Mouse (Mus musculus): ENCODE results near the gene Slc36a3. TPM values are rescaled to one million over a fixed set of nuclear protein-coding genes. Genes with fewer than 3 reads are reported as not detected.

Slc36a3 gene
- polyA plus RNA-seq, 1 experiment: not detected

GRCm38 (mm10) chr11:55084629-55085028, 66.9 kb downstream of the Slc36a3 start:
- Histone ChIP-seq H3K27ac (ENCODE audit: insufficient read depth, low read depth, low read length) (no peak overlapping the region), H3K4me1 (ENCODE audit: control insufficient read depth, insufficient read depth, low read length) (no peaks in the 10 kb centered on the region), H3K4me3 (ENCODE audit: insufficient read depth, low read length) (no peak overlapping the region)
- TF ChIP-seq POLR2A (IDR thresholded peaks at IDR 0.05; ENCODE audit: borderline replicate concordance, low read depth, low read length) (no peak), CTCF (IDR thresholded peaks at IDR 0.05; ENCODE audit: low read depth, low read length) (no peak)

GRCm38 (mm10) chr11:55081206-55081605, 70.3 kb downstream of the Slc36a3 start:
- peaks cover 10% of the 10 kb centered on the region for H3K4me1 ChIP-seq (ENCODE audit: control insufficient read depth, insufficient read depth, low read length)
- H3K27ac ChIP-seq (ENCODE audit: insufficient read depth, low read depth, low read length): no peak overlapping the region
- no peak for TF ChIP-seq CTCF (IDR thresholded peaks at IDR 0.05; ENCODE audit: low read depth, low read length)
- TF ChIP-seq POLR2A (IDR thresholded peaks at IDR 0.05; ENCODE audit: borderline replicate concordance, low read depth, low read length): no peak
- no peak overlapping the region for H3K4me3 ChIP-seq (ENCODE audit: insufficient read depth, low read length)

- H3K4me1 ChIP-seq (ENCODE audit: control insufficient read depth, insufficient read depth, low read length): peaks cover 11% of the 10 kb centered on the region
Observed at GRCm38 (mm10) chr11:55079180-55079579, 72.3 kb downstream of the Slc36a3 start.

GRCm38 (mm10) chr11:55078502-55078901, 73.0 kb downstream of the Slc36a3 start:
- TF ChIP-seq CTCF (IDR thresholded peaks at IDR 0.05; ENCODE audit: low read depth, low read length): no peak
- TF ChIP-seq POLR2A (IDR thresholded peaks at IDR 0.05; ENCODE audit: borderline replicate concordance, low read depth, low read length): no peak
- H3K4me1 ChIP-seq (ENCODE audit: control insufficient read depth, insufficient read depth, low read length): peaks cover 11% of the 10 kb centered on the region
- no peak overlapping the region for H3K4me3 ChIP-seq (ENCODE audit: insufficient read depth, low read length)
- H3K27ac ChIP-seq (ENCODE audit: insufficient read depth, low read depth, low read length): no peak overlapping the region

More at GRCm38 (mm10) chr11:55079180-55079579, 72.3 kb downstream of the Slc36a3 start:
- Histone ChIP-seq H3K4me3 (ENCODE audit: insufficient read depth, low read length) (no peak overlapping the region), H3K27ac (ENCODE audit: insufficient read depth, low read depth, low read length) (no peak overlapping the region)
- TF ChIP-seq POLR2A (IDR thresholded peaks at IDR 0.05; ENCODE audit: borderline replicate concordance, low read depth, low read length) (no peak), CTCF (IDR thresholded peaks at IDR 0.05; ENCODE audit: low read depth, low read length) (no peak)

- no peak within 1 kb of the TSS for H3K27ac ChIP-seq (ENCODE audit: insufficient read depth, low read depth, low read length)
Observed at GRCm38 (mm10) chr11:55077331-55078231, 73.9 kb downstream of the Slc36a3 start, which contains the start of gene Ccdc69. Gene Ccdc69, minus strand, starts transcription at chr11:55078131.

GRCm38 (mm10) chr11:55076234-55076633, 75.3 kb downstream of the Slc36a3 start:
- H3K4me1 ChIP-seq (ENCODE audit: control insufficient read depth, insufficient read depth, low read length): peaks cover 11% of the 10 kb centered on the region
- H3K4me3 ChIP-seq (ENCODE audit: insufficient read depth, low read length): no peak overlapping the region
- no peak overlapping the region for H3K27ac ChIP-seq (ENCODE audit: insufficient read depth, low read depth, low read length)
- no peak for TF ChIP-seq CTCF (IDR thresholded peaks at IDR 0.05; ENCODE audit: low read depth, low read length)
- TF ChIP-seq POLR2A (IDR thresholded peaks at IDR 0.05; ENCODE audit: borderline replicate concordance, low read depth, low read length): no peak

More at GRCm38 (mm10) chr11:55077331-55078231, 73.9 kb downstream of the Slc36a3 start, which contains the start of gene Ccdc69:
- no peak for TF ChIP-seq CTCF (IDR thresholded peaks at IDR 0.05; ENCODE audit: low read depth, low read length)
- peak; percentile 31; the same call in 1 of the 2 replicates for TF ChIP-seq POLR2A (IDR thresholded peaks at IDR 0.05; ENCODE audit: borderline replicate concordance, low read depth, low read length)
- Histone ChIP-seq H3K4me1 (ENCODE audit: control insufficient read depth, insufficient read depth, low read length) (peaks cover 11% of the 10 kb centered on the region), H3K4me3 (ENCODE audit: insufficient read depth, low read length) (peak within 1 kb of the TSS; percentile 56)

GRCm38 (mm10) chr11:55075602-55076001, 75.9 kb downstream of the Slc36a3 start:
- Histone ChIP-seq H3K27ac (ENCODE audit: insufficient read depth, low read depth, low read length) (no peak overlapping the region), H3K4me3 (ENCODE audit: insufficient read depth, low read length) (no peak overlapping the region), H3K4me1 (ENCODE audit: control insufficient read depth, insufficient read depth, low read length) (peaks cover 11% of the 10 kb centered on the region)
- TF ChIP-seq CTCF (IDR thresholded peaks at IDR 0.05; ENCODE audit: low read depth, low read length) (no peak), POLR2A (IDR thresholded peaks at IDR 0.05; ENCODE audit: borderline replicate concordance, low read depth, low read length) (no peak)

Other genes starting within 250 kb of the Slc36a3 start
- gene Gpx3, start 249.3 kb downstream of the Slc36a3 start, polyA plus RNA-seq (2012; ENCODE audit: insufficient read depth, insufficient read length, missing spikeins): 10.8 and 13.8 TPM in 2 replicates
- 70.3 and 72.2 TPM in 2 replicates for gene Tnip1, start 188.8 kb downstream of the Slc36a3 start, polyA plus RNA-seq (2012; ENCODE audit: insufficient read depth, insufficient read length, missing spikeins)
- 157 and 169 TPM in 2 replicates for gene Anxa6, start 118.3 kb downstream of the Slc36a3 start, polyA plus RNA-seq (2012; ENCODE audit: insufficient read depth, insufficient read length, missing spikeins)
- gene Ccdc69, start 73.6 kb downstream of the Slc36a3 start, polyA plus RNA-seq (2012; ENCODE audit: insufficient read depth, insufficient read length, missing spikeins): 5.3 and 6.0 TPM in 2 replicates
- 216 and 231 TPM in 2 replicates for gene Gm2a, start 53.6 kb downstream of the Slc36a3 start, polyA plus RNA-seq (2012; ENCODE audit: insufficient read depth, insufficient read length, missing spikeins)
- 2.4 and 3.3 TPM in 2 replicates for gene Slc36a2, start 33.4 kb upstream of the Slc36a3 start, polyA plus RNA-seq (2012; ENCODE audit: insufficient read depth, insufficient read length, missing spikeins)
- gene Slc36a1, start 52.6 kb upstream of the Slc36a3 start, polyA plus RNA-seq (2012; ENCODE audit: insufficient read depth, insufficient read length, missing spikeins): 38.7 and 44.3 TPM in 2 replicates
- not detected in 2 replicates for gene Fat2, start 184.9 kb upstream of the Slc36a3 start, polyA plus RNA-seq (2012; ENCODE audit: insufficient read depth, insufficient read length, missing spikeins)

Data from bone marrow macrophage, adult 2 months (primary cell).